Mouse (Mus musculus) embryonic facial prominence, embryonic 11.5 days (tissue): ENCODE data around the gene Cflar. TPM values are rescaled to one million over a fixed set of nuclear protein-coding genes. Genes with fewer than 3 reads are reported as not detected.

Experiments used
- ATAC-seq: fragments of 200-750 bp; cut with Nextera tagmentation; replicated peaks from 2 replicates; pipeline ENCODE4 v1.8.0; 2017; ENCODE audit warnings: low read depth; ENCODE audit not compliant: insufficient number of reproducible peaks, low FRiP score, low TSS enrichment
- DNase-seq: peaks from one replicate; pipeline ENCODE4 v3.0.0-alpha.2; 2015; ENCODE audit warnings: low spot score
- H3K27ac ChIP-seq: fragments of 300-500 bp; sonication (generic); replicated peaks from 2 replicates; pipeline ENCODE4 v1.5.1; 2014; ENCODE audit warnings: mild to moderate bottlenecking, low read depth, low read length, control low read depth
- H3K27me3 ChIP-seq: fragments of 300-500 bp; sonication (generic); 2 replicates; pipeline ENCODE4 v1.6.1; 2014; ENCODE audit warnings: mild to moderate bottlenecking, low read length, moderate library complexity, mixed read lengths; ENCODE audit not compliant: control insufficient read depth, insufficient read depth
- H3K36me3 ChIP-seq: fragments of 300-500 bp; sonication (generic); replicated peaks from 2 replicates; pipeline ENCODE4 v1.6.1; 2014; ENCODE audit warnings: low read depth, mild to moderate bottlenecking, low read length, moderate library complexity, mixed read lengths; ENCODE audit not compliant: control insufficient read depth, insufficient read depth
- H3K4me1 ChIP-seq: fragments of 300-500 bp; sonication (generic); 2 replicates; pipeline ENCODE4 v1.6.1; 2014; ENCODE audit warnings: low read length, mixed read lengths; ENCODE audit not compliant: control insufficient read depth, insufficient read depth
- H3K4me2 ChIP-seq: fragments of 300-500 bp; sonication (generic); 2 replicates; pipeline ENCODE4 v1.6.1; 2014; ENCODE audit warnings: low read depth, mild to moderate bottlenecking, control low read depth, low read length, moderate library complexity
- H3K4me3 ChIP-seq: fragments of 300-500 bp; sonication (generic); 2 replicates; pipeline ENCODE4 v1.5.1; 2014; ENCODE audit warnings: low read depth, low read length, control low read depth
- H3K9ac ChIP-seq: fragments of 300-500 bp; sonication (generic); replicated peaks from 2 replicates; pipeline ENCODE4 v1.6.1; 2014; ENCODE audit warnings: mild to moderate bottlenecking, control low read depth, low read length
- H3K9me3 ChIP-seq: fragments of 300-500 bp; sonication (generic); replicated peaks from 2 replicates; pipeline ENCODE4 v1.6.1; 2016; ENCODE audit warnings: mild to moderate bottlenecking, low read length, inconsistent platforms, mixed read lengths; ENCODE audit not compliant: control insufficient read depth
- WGBS: fragments of 180-500 bp; shearing (Covaris S2); extraction: QIAGEN DNeasy Blood & Tissue Kit; methylation state at CpG from one replicate; pipeline ENCODE4 v1.1.7; 2014; 5-methylcytosine and 5-hydroxymethylcytosine counted together
- polyA plus RNA-seq: library from polyadenylated mRNA; unstranded; fragments of >200 nt; fragmentation: Nextera tagmentation; extraction: Ambion mirVana; gene quantifications from 2 replicates; pipeline ENCODE4 v1.2.1, GENCODE M21; 2014

The Cflar gene
- polyA plus RNA-seq, 1 experiment from 2014 or later, result 24.1 TPM

- Histone ChIP-seq H3K27ac (no peak overlapping the region), H3K4me3 (no peak overlapping the region), H3K4me1 (no peaks in the 10 kb centered on the region), H3K4me2 (no peak overlapping the region), H3K9ac (no peak overlapping the region), H3K36me3 (no peaks in the 10 kb centered on the region), H3K9me3 (no peaks in the 10 kb centered on the region), H3K27me3 (no peaks in the 10 kb centered on the region)
- WGBS, result 81% methylated on average over 4 of the region's 4 CpGs
- no peak for DNase-seq
- ATAC-seq, result no peak
These were observed 9.7 kb downstream of the Cflar start for GRCm38 (mm10) chr1:58720988-58721387.

- Histone ChIP-seq H3K9me3 (no peaks in the 10 kb centered on the region), H3K4me1 (no peaks in the 10 kb centered on the region), H3K4me2 (no peak overlapping the region), H3K36me3 (no peaks in the 10 kb centered on the region), H3K9ac (no peak overlapping the region), H3K4me3 (no peak overlapping the region), H3K27ac (no peak overlapping the region), H3K27me3 (no peaks in the 10 kb centered on the region)
- no peak for DNase-seq
- ATAC-seq, result no peak
- 89% methylated on average over 11 of the region's 11 CpGs for WGBS
These were observed 11.0 kb downstream of the Cflar start for GRCm38 (mm10) chr1:58722115-58722938.

- Histone ChIP-seq H3K4me1 (no peaks in the 10 kb centered on the region), H3K36me3 (no peaks in the 10 kb centered on the region), H3K9me3 (no peaks in the 10 kb centered on the region), H3K27ac (no peak overlapping the region), H3K27me3 (no peaks in the 10 kb centered on the region), H3K9ac (no peak overlapping the region), H3K4me2 (no peak overlapping the region), H3K4me3 (no peak overlapping the region)
- WGBS, result 55% methylated on average over 7 of the region's 7 CpGs
- DNase-seq (no peak), ATAC-seq (no peak)
These were observed 11.9 kb downstream of the Cflar start for GRCm38 (mm10) chr1:58723062-58723808.

GRCm38 (mm10) chr1:58723809-58724405 is 12.6 kb downstream of the Cflar start:
- no peak overlapping the region for H3K27ac ChIP-seq
- H3K27me3 ChIP-seq, result no peaks in the 10 kb centered on the region
- no peaks in the 10 kb centered on the region for H3K4me1 ChIP-seq
- H3K9me3 ChIP-seq, result no peaks in the 10 kb centered on the region
- no peak for DNase-seq
- H3K9ac ChIP-seq, result no peak overlapping the region
- H3K4me3 ChIP-seq, result no peak overlapping the region
- no peak for ATAC-seq
- 59% methylated on average over 7 of the region's 7 CpGs for WGBS
- H3K4me2 ChIP-seq, result no peak overlapping the region
- no peaks in the 10 kb centered on the region for H3K36me3 ChIP-seq

- H3K27me3 ChIP-seq, result no peaks in the 10 kb centered on the region
- no peaks in the 10 kb centered on the region for H3K36me3 ChIP-seq
- no peak overlapping the region for H3K4me2 ChIP-seq
- ATAC-seq, result no peak
- H3K4me3 ChIP-seq, result no peak overlapping the region
- DNase-seq, result no peak
- no peak overlapping the region for H3K9ac ChIP-seq
- 45% methylated on average over 9 of the region's 9 CpGs for WGBS
- H3K27ac ChIP-seq, result no peak overlapping the region
- no peaks in the 10 kb centered on the region for H3K4me1 ChIP-seq
- H3K9me3 ChIP-seq, result no peaks in the 10 kb centered on the region
These were observed 13.2 kb downstream of the Cflar start for GRCm38 (mm10) chr1:58724533-58724932.

GRCm38 (mm10) chr1:58725095-58725494 is 13.8 kb downstream of the Cflar start:
- Histone ChIP-seq H3K4me2 (no peak overlapping the region), H3K27ac (no peak overlapping the region), H3K36me3 (no peaks in the 10 kb centered on the region), H3K4me3 (no peak overlapping the region), H3K9ac (no peak overlapping the region), H3K9me3 (no peaks in the 10 kb centered on the region), H3K4me1 (no peaks in the 10 kb centered on the region), H3K27me3 (no peaks in the 10 kb centered on the region)
- ATAC-seq, result no peak
- DNase-seq, result no peak

- WGBS, result 88% methylated on average over 5 of the region's 5 CpGs
- ATAC-seq, result no peak
- no peaks in the 10 kb centered on the region for H3K36me3 ChIP-seq
- no peak overlapping the region for H3K4me3 ChIP-seq
- H3K4me1 ChIP-seq, result no peaks in the 10 kb centered on the region
- no peak overlapping the region for H3K27ac ChIP-seq
- H3K9me3 ChIP-seq, result no peaks in the 10 kb centered on the region
- no peak overlapping the region for H3K4me2 ChIP-seq
- no peaks in the 10 kb centered on the region for H3K27me3 ChIP-seq
- H3K9ac ChIP-seq, result no peak overlapping the region
- no peak for DNase-seq
These were observed 14.5 kb downstream of the Cflar start for GRCm38 (mm10) chr1:58725767-58726166.
